Mouse (Mus musculus) brain, embryonic 14.5 days (tissue): ENCODE results near the gene Bdh1.

ENCODE experiments used
- CTCF ChIP-seq: fragments of 200-500 bp; IDR thresholded peaks from 2 replicates; pipeline ENCODE4 v1.5.1; 2012; ENCODE audit warnings: inconsistent platforms, mild to moderate bottlenecking, moderate library complexity, borderline replicate concordance; ENCODE audit not compliant: insufficient read depth, insufficient read length; ENCODE audit errors: extremely low read depth
- POLR2A ChIP-seq: fragments of 200-500 bp; IDR thresholded peaks from 2 replicates; pipeline ENCODE4 v1.6.1; 2012; ENCODE audit warnings: mild to moderate bottlenecking, inconsistent platforms, borderline replicate concordance; ENCODE audit not compliant: poor library complexity, insufficient read depth, insufficient read length, severe bottlenecking; ENCODE audit errors: extremely low read depth

DNA sequence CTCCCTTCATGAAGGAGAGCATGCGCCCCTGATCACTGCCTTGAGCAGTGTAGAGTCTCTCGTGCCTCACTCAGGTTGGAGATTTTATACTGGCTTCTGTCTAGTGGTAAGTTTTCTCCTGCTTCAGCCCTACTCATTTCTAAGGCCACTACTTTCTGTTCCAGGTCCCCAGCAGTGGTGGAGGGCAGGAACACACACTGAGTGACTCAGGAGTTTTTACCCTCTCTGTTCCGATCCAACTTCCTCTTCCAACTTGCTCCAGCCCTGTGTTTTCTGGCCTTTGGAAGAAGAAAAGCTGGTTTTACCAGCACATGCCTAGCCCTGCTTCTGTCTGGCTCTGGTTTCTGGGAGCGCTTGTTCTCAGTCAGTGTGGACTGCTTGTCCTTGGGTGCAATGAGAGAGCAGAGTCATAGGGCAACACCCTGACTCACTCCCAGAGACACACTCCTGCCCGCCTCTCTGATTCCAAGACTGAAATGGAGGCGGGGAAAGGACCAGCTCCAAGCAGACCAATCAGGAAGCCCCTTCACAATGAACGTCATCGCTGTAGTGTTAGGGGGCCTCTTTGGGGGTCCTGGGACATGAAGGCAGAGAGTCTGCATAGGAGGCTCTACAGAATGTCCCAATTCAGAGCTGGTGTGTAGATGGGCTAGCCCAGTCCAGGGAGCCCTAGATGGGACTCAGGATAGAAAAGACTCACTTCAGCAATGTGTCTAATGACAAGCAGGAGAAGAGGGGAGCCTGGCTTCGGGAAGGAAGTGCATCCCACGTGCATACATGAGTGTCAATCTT, 84.8 kb downstream of the Bdh1 start:
- TF ChIP-seq CTCF = no peak
- no peak for TF ChIP-seq POLR2A
